Mouse (Mus musculus) left cerebral cortex, postnatal 36 days (tissue): ENCODE data around the gene Zc3h12b. TPM values are rescaled to one million over a fixed set of nuclear protein-coding genes. Genes with fewer than 3 reads are reported as not detected.
"Not testable (repeated sequence)": the region's sequence is repeated elsewhere in the genome, so short reads cannot be mapped to it uniquely, and the experiment has no call there.

Experiments
- DNase-seq, 2 experiments: peaks; one replicate each; pipeline ENCODE4 v3.0.0; 2021 to 2022; ENCODE audit warnings: low spot score in 2 of 2, mixed read lengths in 1 of 2
- intact Hi-C: fragments of 180-260 bp; cut with DNase I; formaldehyde crosslinking; loops from one replicate; pipeline ENCODE4 v1.15.1; 2025
- total RNA-seq, 2 experiments: library from RNA; stranded (reverse); gene quantifications; 2 replicates each; pipeline ENCODE4 v1.2.3; 2021

Zc3h12b gene
- 10 to 100 TPM; 31.3 to 35.0 TPM for total RNA-seq

DNA sequence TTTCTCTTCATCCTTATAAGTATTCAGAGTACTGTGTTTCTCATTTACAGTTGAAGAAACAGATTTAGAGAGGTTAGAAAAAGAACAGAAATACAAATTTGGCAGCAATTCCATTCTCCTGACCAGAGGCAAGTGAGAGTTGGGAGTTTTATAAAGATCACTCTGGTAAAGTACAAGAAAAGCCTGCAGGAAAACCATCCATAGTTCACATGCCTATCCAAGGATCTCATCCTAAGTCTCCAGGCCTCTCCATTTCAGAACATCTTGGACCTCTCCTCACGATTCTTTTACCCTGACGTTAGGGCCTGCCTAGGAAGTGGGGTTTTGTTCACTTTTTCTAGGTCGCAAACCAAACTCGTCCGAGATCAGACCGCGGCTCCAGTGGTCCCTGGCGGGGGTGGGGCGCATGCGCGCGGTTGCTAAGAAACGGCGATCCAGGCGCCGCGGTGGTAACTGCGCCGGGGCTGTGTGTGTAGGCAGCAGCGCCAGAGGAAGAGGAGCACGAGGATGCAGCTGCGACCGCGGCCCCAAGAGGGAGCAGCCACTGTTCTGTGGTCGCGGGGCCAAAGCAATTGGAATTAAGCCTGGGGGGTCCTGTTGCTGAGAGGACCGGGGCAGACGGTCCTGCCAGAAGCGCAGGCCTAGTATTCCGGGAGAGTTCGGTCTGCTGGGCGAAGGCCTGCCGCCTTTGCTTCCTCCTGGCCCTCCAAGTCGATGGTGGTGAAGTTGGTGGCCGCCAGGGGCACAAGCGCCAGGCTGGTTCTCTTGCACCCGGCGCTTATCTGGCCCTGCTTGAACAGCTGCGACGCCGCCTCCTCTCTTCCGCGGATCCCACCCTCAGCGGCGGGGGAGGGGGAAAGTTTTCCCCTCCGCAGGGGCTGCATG lies at the start of gene Zc3h12b:
Gene Zc3h12b, plus strand, starts transcription at position 452 of the 885 bp plus-strand sequence.
- intact Hi-C loops, result no loop called here
- DNase-seq, result peak; percentile 74 to 78

DNA sequence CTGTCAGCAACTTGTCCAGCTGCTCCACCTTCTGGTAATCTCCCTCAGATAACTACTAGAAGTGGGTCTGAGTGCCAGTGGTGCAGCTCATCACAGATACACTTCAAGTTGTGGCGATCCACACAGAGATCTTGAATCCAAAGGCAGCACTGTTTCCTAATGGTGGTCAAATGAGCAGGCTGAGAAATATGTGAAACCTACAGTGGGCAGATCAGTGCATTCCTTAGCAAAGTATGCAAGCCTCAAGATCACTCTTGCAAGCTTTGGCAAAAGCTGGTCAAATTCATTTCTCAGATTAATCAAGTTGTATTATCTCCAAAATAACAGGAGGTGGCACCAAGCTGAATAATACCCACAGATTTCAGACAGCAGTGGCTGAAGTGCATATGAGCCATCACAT lies 29.3 kb upstream of the Zc3h12b start:
- intact Hi-C loops, result no loop called here
- DNase-seq, result no peak

DNA sequence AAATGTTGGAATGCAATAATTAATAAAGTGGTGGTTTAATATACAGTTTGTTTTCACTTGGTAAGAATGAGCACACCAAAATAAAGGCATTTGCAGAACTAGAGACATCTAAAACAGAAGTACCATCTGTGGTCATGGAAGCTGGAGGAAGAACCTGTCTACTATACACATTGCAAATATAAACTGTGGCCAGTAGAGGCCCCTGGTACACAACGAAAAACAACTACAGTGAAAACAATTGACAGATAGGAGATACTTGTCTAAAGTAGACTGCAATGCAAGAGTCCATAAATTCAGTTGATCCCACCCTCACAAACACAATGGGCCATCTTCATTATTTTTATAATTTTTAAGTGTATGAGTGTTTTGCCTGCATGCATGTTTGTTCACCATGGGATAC lies 24.4 kb upstream of the Zc3h12b start:
- intact Hi-C loops, result loop anchor here (5.0 kb wide), 1 partner anchor 265 kb away; no protein-coding TSS in a partner anchor
- DNase-seq, result peak in 1 of 2 experiments; percentile 3

DNA sequence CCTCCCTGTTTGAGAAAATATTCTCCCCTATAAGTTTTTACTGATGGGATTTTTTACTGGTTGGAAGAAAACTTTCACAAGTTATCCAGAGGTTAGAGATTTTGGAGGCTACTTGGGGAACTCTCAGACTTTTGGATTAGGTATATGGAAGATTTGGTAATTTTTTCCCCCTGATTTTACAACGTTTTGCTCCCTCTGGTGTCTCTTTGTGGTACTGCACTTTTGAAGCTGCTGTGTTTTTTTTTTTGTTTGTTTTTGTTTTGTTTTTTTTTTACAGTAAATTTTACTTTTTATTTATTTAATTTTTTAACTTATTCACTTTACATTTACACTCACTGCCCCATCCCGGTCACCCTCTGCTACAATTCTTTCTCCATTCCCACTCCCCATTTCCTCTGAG lies 26.8 kb downstream of the Zc3h12b start:
- DNase-seq, result no peak
- intact Hi-C loops, result no loop called here

DNA sequence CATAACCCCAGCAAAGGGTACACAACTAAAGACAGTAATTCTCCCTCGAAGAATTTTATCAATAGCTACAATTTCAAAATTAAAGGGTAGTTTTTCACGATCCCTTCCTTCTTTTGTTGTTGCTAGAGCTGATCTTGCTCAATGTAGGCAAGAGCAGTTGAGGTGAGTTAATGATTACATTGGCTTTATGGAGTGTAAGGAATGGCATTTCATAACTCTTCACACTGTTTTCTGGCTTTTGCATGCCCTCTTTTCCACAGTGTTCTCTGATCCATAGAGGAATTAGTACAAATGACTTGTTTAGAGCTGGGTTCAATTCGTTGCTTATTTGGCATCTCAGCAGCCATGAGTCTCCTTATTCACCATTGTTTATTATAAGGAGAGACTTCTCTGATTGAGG lies 84.4 kb downstream of the Zc3h12b start:
- DNase-seq, result no peak
- intact Hi-C loops, result no loop called here

DNA sequence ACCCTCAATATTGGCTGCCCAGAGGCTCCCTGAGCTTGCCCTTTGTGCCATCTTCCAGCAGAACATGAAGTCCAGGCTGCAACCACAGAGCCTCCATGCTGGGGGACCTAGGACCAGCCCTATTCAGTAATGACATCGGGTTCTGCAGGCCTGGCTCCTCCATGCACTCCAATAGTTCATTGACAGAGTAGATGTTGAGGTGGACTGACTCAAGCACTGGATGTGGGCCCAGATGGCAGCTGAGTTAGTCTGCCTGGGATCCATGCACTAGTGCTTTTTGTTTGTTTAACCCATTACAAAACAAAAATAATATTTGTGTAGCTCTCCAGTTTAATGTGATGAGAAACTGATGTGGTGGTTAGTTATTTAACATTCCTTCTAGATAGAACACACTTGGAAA lies 90.3 kb downstream of the Zc3h12b start:
- DNase-seq, result no peak
- intact Hi-C loops, result no loop called here

DNA sequence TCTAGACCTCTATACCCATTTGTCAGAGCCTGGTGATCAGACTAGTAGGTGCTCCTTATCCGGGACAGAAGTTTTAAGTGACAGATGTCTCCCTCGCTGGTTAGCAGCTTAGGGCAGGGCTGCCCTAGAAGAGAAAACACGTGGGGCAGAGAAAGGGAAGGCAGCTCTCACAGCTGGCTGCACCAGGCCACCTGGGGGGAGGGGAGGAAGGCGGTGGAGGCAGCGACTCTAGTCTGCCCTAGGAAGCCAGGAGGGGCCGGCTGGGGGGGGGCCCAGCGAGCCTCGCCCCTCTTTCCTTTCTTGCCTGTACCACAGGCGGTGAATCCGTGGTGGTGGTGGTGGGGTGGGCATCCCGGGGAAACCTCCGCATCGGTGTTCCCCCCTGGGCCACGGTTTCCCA lies 141.3 kb downstream of the Zc3h12b start:
- DNase-seq, result no peak

DNA sequence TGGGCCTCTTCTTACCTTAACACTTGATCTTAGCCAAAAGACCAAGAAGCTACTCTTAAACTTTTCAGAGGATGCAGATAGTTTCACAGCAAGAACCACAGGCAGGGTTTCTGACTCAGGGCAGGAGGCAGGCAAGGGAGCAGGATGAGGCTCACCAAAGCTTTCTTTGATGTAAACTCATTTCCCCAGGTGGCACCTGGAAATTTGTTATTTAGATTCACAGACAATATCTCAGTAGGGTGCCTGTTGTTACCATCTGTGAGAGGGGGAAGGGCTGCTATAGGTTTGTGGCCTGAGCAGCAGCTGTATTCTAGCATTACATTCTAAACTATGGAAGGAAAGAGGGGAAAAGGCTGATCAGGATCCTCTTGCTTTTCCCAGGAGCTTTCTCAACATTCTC lies 169.6 kb downstream of the Zc3h12b start:
- intact Hi-C loops, result no loop called here
- no peak for DNase-seq

More for the DNA sequence above, 141.3 kb downstream of the Zc3h12b start:
- intact Hi-C loops, result no loop called here

DNA sequence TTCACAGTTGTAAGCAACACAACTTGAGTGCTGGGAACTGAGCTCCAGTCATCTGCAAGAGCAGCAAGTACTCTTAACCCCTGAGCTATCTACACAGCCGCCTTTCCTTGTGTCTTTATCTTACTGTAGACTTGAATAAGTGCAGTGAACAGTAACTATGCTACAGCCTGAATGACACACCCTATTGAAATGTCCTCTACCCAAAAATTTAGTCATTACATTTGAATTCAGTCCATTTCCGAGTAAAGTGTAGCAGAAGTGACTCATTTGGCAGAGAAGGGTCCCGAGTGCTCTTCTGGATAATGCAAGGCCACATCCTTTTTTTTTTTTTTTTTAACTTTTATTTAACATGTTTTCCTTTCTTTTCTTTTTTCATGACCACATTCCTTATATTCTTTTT lies 191.2 kb downstream of the Zc3h12b start:
- no peak for DNase-seq
- intact Hi-C loops, result no loop called here

DNA sequence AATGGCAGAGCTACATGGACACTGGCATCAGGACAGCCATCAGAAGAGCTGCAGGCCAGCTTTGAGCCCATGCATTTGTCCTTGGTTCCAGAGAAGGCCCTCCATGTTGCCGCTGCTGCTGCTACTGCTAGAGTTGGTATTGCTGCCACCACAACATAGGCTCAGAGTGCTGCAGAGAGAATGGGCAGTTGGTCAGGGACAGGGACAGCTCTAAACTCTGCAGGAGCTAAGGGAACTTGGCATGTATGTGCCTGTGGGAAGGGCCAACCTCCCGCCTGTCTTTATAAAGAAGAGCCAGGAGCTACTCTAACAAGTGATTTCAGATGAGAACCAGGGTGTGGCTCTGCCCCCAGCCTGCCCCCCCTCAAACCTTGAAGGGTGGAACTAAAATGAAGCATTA lies 224.0 kb downstream of the Zc3h12b start:
- no peak for DNase-seq
- intact Hi-C loops, result no loop called here

DNA sequence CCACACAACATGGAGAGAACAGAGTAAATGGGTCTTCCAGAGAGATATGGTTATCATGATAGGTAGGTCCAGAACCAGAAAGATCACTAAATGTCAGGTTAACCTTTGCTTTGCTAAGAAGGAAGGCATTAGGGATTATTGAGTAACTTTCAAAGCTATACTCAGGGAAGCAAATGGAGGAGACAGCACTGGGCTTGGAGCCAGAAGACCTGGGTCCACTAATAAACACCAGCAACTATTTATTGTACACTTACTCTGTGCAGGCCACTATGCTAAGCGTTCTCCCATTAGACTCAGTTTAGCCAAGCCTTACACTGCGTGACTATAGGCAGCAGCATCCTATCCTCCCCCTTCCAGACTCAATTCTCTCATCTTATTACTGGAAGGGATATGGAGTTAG lies 234.0 kb downstream of the Zc3h12b start:
- DNase-seq, result no peak
- intact Hi-C loops, result no loop called here

DNA sequence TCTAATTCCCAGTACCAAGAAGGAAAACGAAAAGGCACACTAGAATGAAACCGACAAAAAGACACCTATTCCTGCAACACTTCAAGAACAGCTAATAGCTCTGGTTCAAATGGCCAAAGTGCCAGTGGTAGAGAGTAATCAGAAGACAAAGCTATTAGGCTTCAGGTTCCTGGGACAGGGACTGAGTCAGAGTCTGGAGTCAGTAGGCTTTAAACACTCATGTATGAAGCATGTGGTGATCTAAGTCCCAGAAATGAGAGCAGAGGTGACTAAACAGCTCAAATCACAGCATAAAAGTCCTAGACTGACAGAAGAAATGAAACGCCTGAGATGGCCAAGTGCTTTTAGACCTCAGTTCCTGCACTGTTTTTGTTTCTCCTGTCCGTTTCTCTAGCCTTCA lies 236.7 kb downstream of the Zc3h12b start:
- DNase-seq, result no peak
- intact Hi-C loops, result no loop called here

DNA sequence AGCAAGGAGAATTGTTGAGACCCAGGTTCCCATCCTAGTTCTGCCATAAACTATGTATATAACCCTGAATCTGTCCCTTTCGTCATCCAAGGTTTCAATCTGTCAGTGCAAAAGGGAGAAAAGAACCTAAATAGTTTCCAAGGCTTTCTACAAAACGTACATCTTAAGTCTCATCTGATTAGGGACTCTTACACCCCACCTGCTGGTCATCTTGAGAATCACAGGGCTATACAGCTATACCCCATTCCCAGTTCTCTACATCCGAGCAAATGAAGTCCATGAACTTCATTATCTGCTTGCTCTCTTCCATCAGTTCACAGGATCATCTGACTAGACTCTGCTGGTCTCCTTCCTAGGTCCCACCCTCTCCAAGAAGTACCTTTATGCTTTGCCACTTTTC lies 239.3 kb downstream of the Zc3h12b start:
- no peak for DNase-seq

DNA sequence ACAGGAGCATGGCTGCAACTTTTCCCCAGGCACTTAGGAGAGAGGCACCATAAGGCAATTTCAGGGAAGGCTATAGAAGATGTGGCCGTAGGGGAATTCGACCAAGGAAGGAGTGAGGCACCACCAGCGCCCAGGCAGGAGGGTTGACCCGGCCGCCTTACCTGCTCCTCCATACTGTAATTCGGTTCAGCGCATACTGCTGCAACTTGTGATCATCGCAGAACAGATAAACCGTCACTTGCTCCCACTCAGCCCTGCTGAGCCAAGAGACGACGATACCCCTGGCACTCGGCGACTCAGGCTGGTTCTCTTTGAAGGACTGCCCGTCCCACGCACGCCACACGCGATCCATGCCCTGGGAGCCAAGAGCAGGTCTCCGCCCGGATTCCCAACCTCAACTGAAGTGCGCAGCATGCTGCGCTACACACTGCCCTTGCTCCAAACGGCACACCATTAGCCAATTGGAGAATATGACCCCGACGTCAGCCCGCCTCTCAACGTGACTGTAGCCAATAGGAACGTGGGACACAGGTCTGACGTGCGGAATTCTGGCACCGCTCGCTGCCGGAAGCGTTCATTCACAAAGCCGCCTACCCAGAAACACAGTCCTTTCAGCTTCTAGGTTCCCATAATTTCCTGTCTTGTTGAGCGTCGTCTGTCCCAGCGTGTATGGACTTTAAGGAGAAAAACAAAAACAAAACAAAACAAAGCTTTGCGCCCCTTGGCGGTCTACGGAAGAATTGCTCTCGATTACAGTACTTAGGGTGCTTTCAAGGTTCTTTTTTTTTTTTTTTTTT lies 245.2 kb downstream of the Zc3h12b start, which contains the start of gene Las1l:
Gene Las1l, minus strand, starts transcription at position 466 of the 797 bp plus-strand sequence.
- intact Hi-C loops, result no loop called here
- peak; percentile 88 to 89 for DNase-seq

More for the DNA sequence above, 239.3 kb downstream of the Zc3h12b start:
- intact Hi-C loops, result loop anchor here (5.0 kb wide), 1 partner anchor 263 kb away; no protein-coding TSS in a partner anchor

DNA sequence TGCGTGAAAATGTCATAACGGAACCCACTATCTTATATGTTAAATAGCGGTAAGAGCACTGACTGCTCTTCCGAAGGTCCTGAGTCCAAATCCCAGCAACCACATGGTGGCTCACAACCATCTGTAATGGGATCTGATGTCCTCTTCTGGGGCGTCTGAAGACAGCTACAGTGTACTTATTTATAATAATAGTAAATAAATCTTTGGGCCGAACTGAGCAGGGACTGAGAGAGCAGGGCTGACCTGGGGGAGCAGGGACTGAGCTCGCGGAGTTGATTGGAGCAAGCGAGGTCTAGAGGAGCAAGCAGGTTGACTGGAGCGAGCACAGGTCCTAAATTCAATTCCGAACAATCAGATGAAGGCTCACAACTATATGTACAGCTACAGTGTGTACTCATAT lies 246.0 kb downstream of the Zc3h12b start:
- DNase-seq, intact Hi-C loops: not testable (repeated sequence)

DNA sequence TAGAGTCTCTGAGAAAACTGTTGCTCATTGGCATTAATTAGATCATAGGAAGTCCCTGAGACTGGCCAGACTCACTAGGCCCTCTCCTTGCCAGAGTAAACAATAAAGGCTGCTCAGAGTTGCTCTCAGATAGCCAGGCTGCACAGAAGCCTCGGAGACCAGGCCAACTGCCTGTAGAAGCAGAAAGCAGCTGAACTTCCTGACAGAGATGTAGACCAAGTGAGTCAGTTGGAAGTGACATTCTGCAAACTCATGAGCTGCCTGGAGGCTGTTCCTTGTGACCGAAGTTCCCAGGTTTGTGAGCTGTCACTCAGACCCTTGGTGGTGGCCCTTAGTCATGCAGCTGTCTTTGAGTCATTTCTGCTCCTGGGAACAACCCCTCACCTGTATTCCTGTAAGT lies 251.9 kb downstream of the Zc3h12b start:
- intact Hi-C loops, result no loop called here
- DNase-seq, result no peak

DNA sequence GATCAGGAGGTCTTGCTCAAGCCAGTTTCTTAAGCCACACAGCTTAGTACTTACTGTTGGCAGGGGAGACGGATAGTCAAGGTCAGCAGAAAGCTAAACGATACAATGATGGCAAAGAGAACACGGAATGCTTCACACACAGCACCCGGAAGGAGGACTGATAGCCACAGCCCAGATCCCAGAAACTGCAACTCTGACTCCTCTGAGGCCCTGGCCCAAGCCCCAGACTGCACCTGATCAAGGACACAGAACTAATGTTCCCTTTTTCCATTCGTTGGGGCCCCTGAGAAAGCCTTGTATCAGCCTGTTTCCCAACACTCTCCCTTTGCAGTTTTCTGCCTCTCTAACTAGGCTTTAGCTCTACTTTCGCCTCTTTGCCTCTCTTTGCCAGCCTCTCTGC lies 253.6 kb downstream of the Zc3h12b start:
- intact Hi-C loops, result no loop called here
- no peak for DNase-seq

DNA sequence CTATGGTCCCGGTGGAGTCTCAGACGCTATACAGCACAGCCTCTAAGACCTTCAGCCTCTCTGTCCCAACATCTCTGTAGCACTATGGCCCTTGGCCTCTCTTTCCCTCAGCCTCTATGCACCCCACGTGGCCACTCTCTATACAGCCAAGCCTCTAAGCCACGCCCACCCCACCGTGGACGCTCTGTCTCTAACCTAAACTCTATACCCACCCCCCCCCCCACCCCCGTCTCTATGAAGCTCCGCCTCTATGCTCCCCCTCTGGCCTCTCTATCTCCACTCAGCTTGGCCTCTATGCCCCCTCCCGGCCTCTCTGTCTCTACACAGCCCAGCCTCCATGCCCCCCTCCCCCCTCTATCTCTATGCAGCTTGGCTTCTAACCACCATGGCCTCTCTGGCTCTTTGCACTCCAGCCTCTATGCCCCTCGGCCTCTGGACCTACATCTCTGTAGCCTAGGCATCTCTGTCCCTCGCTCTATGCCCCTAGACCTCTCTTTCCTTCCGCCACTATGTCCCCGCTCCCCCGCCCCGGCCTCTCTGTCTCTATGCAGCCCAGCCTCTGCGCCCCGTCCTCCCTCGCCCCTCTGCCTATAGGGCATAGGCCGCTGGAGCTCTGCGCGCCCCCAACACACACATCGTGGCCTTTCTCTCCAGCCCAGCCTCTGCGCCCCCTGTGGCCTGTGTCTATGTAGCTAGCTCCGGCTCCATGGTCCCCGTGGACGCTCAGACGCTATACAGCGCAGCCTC lies 256.5 kb downstream of the Zc3h12b start:
- DNase-seq, result peak in 1 of 2 experiments; percentile 15
- intact Hi-C loops, result no loop called here

DNA sequence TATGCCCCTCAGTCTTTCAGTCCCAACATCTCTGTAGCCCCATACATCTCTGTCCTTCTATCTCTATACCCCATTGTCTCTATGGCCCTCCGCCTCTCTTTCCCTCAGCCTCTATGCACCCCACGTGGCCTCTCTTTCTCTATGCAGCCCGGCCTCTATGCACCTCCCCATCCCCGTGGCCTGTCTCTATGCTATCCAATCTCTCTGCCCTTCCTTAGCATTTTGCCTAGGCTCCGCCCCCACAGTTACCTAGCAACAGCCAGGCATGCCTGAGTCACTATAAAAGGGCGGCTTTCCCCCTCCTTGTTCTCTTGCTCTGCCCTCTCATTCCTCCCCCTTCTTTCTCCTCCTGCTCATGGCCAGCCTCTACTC lies 257.1 kb downstream of the Zc3h12b start:
- DNase-seq, result peak; percentile 47 to 55
- intact Hi-C loops, result no loop called here

DNA sequence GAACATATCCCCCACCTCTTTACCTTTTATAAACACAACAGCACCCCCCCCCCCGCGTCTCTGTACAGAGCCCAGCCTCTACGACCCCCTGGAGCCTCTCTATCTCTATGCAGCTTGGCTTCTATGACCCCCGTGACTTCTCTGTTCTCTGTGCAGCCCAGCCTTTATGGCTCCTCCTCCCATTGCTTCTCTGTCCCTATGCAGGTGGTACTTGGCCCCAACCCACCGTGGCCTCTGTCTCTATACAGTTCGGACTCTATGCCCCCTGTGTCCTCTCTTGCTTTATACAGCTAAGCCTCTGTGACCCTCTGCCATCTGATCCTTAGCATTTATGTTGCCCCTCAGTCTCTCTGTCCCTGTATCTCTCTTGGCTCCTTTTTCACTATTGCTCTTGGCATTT lies 257.6 kb downstream of the Zc3h12b start:
- DNase-seq, result no peak
- intact Hi-C loops, result no loop called here
